Mouse (Mus musculus) ES-E14 (cell line): ENCODE measurements around the gene Tubb3. TPM values are rescaled to one million over a fixed set of nuclear protein-coding genes. Genes with fewer than 3 reads are reported as not detected.
A peak's percentile ranks its signal among the peaks of the same experiment; 100 is the strongest.

Source experiments
- DNase-seq: peaks from one replicate; pipeline ENCODE4 v3.0.0-alpha.2; 2013; ENCODE audit warnings: low read depth, low spot score
- H3K27ac ChIP-seq: 2 replicates; pipeline ENCODE4 v1.5.1; 2012; ENCODE audit warnings: low read depth, mild to moderate bottlenecking, low read length, moderate library complexity, mixed read lengths; ENCODE audit not compliant: poor library complexity, insufficient read depth, severe bottlenecking
- H3K36me3 ChIP-seq: 2 replicates; pipeline ENCODE4 v1.6.1; 2012; ENCODE audit warnings: mild to moderate bottlenecking, low read length, moderate library complexity, mixed read lengths; ENCODE audit not compliant: control insufficient read depth, poor library complexity, insufficient read depth, severe bottlenecking
- H3K4me1 ChIP-seq, 2 experiments: fragments of 150-350 bp in 1 of 2; sonication (generic) in 1 of 2; 2 replicates each; pipeline ENCODE4 v1.6.1; 2012; ENCODE audit warnings: low read length in 2 of 2, mild to moderate bottlenecking in 1 of 2, mixed read lengths in 1 of 2; ENCODE audit not compliant: control insufficient read depth in 2 of 2, insufficient read depth in 2 of 2, poor library complexity in 1 of 2
- H3K4me3 ChIP-seq, 2 experiments: fragments of 150-350 bp in 1 of 2; sonication (generic) in 1 of 2; 2 replicates each; pipeline ENCODE4 v1.5.1; 2012; ENCODE audit warnings: low read length in 2 of 2, low read depth in 1 of 2, mild to moderate bottlenecking in 1 of 2, mixed read lengths in 1 of 2; ENCODE audit not compliant: insufficient read depth in 1 of 2, poor library complexity in 1 of 2, severe bottlenecking in 1 of 2
- H3K9ac ChIP-seq: 2 replicates; pipeline ENCODE4 v1.6.1; 2012; ENCODE audit warnings: low read depth, mild to moderate bottlenecking, low read length, mixed read lengths; ENCODE audit not compliant: poor library complexity, insufficient read depth, severe bottlenecking
- H3K9me3 ChIP-seq: fragments of 150-350 bp; sonication (generic); 2 replicates; pipeline ENCODE4 v1.6.1; 2012; ENCODE audit warnings: low read depth, mild to moderate bottlenecking, low read length; ENCODE audit not compliant: control insufficient read depth, insufficient read depth
- CHD2 ChIP-seq: IDR thresholded peaks from 2 replicates; pipeline ENCODE4 v1.6.1; 2014; ENCODE audit warnings: mild to moderate bottlenecking, low read depth, low read length, inconsistent platforms
- HCFC1 ChIP-seq: IDR thresholded peaks from 2 replicates; pipeline ENCODE4 v1.6.1; 2012; ENCODE audit warnings: low read length, inconsistent platforms, borderline replicate concordance; ENCODE audit not compliant: insufficient read depth
- MAFK ChIP-seq: IDR thresholded peaks from 2 replicates; pipeline ENCODE4 v1.6.1; 2014; ENCODE audit warnings: mild to moderate bottlenecking, low read depth, low read length, inconsistent platforms; ENCODE audit not compliant: insufficient read depth
- ZC3H11A ChIP-seq: IDR thresholded peaks from 2 replicates; pipeline ENCODE4 v1.6.1; 2012; ENCODE audit warnings: low read depth, mild to moderate bottlenecking, inconsistent platforms, low read length, borderline replicate concordance
- ZNF384 ChIP-seq: IDR thresholded peaks from 2 replicates; pipeline ENCODE4 v1.6.1; 2012; ENCODE audit warnings: low read depth, low read length, inconsistent platforms
- in situ Hi-C, 2 experiments: fragments of 600-800 bp; cut with MboI; formaldehyde crosslinking; loops; one replicate each; pipeline ENCODE4 v1.15.1; 2025; ENCODE audit warnings: low sequenced_read_pairs in 2 of 2, inconsistent platforms in 1 of 2; ENCODE audit not compliant: unreplicated experiment in 2 of 2
- total RNA-seq: library from RNA; depleted of rRNA; stranded (reverse); fragments of 300-350 nt; gene quantifications from 2 replicates; pipeline ENCODE4 v1.2.3, GENCODE M21; 2012

The Tubb3 gene
- total RNA-seq, 1 experiment, result 117 TPM

- no peak overlapping the region for H3K4me3 ChIP-seq
- no peaks in the 10 kb centered on the region for H3K9me3 ChIP-seq
- no peak for DNase-seq
- TF ChIP-seq HCFC1 (no peak), MAFK (no peak), CHD2 (no peak), ZNF384 (no peak)
- H3K27ac ChIP-seq, result no peak overlapping the region
- H3K36me3 ChIP-seq, result peaks cover 14% of the 10 kb centered on the region; the same call in 1 of the 2 replicates
- in situ Hi-C loops, result no loop called here
- H3K9ac ChIP-seq, result no peak overlapping the region
- peaks cover 0 to 5% of the 10 kb centered on the region in 2 experiments; a peak in 1 of 4 replicates for H3K4me1 ChIP-seq
These were observed 6.7 kb upstream of the Tubb3 start for GRCm38 (mm10) chr8:123404521-123404920.

GRCm38 (mm10) chr8:123406786-123407185 lies 4.4 kb upstream of the Tubb3 start, which contains the start of gene Mc1r:
Gene Mc1r, plus strand, starts transcription at chr8:123407107.
- Histone ChIP-seq H3K36me3 (peaks cover 2% of the 10 kb centered on the region; the same call in 1 of the 2 replicates), H3K4me3 (no peak within 1 kb of the TSS), H3K4me1 (peaks cover 2 to 6% of the 10 kb centered on the region in 2 experiments; a peak in 2 of 4 replicates), H3K9me3 (no peaks in the 10 kb centered on the region), H3K27ac (no peak within 1 kb of the TSS), H3K9ac (no peak within 1 kb of the TSS)
- TF ChIP-seq MAFK (no peak), ZC3H11A (no peak), HCFC1 (no peak), ZNF384 (no peak), CHD2 (no peak)
- in situ Hi-C loops, result no loop called here
- DNase-seq, result peak; percentile 66

GRCm38 (mm10) chr8:123407612-123408011 lies 3.6 kb upstream of the Tubb3 start:
- H3K4me1 ChIP-seq, result peaks cover 2 to 8% of the 10 kb centered on the region in 2 experiments; a peak in 2 of 4 replicates

GRCm38 (mm10) chr8:123408586-123409544 lies 2.4 kb upstream of the Tubb3 start:
- H3K9ac ChIP-seq, result no peak overlapping the region
- peaks cover 2 to 13% of the 10 kb centered on the region in 2 experiments; a peak in 2 of 4 replicates for H3K4me1 ChIP-seq
- TF ChIP-seq ZNF384, result no peak
- TF ChIP-seq HCFC1, result no peak
- no peak for TF ChIP-seq ZC3H11A
- TF ChIP-seq CHD2, result no peak
- no peak for TF ChIP-seq MAFK
- in situ Hi-C loops, result no loop called here
- H3K9me3 ChIP-seq, result no peaks in the 10 kb centered on the region
- H3K4me3 ChIP-seq, result no peak overlapping the region
- no peaks in the 10 kb centered on the region for H3K36me3 ChIP-seq
- no peak overlapping the region for H3K27ac ChIP-seq
- no peak for DNase-seq

More at GRCm38 (mm10) chr8:123407612-123408011, 3.6 kb upstream of the Tubb3 start:
- H3K9me3 ChIP-seq, result no peaks in the 10 kb centered on the region
- no peak for DNase-seq
- H3K4me3 ChIP-seq, result no peak overlapping the region
- TF ChIP-seq MAFK (no peak), CHD2 (no peak), ZNF384 (no peak), HCFC1 (no peak), ZC3H11A (no peak)
- no peak overlapping the region for H3K9ac ChIP-seq
- in situ Hi-C loops, result no loop called here
- no peak overlapping the region for H3K27ac ChIP-seq
- peaks cover 2% of the 10 kb centered on the region; the same call in 1 of the 2 replicates for H3K36me3 ChIP-seq
